Mouse (Mus musculus): Measurements from ENCODE around the gene Cryzl2.

The Cryzl2 gene

GRCm38 (mm10) chr1:157481666-157482065 lies 23.3 kb downstream of the Cryzl2 start:
- TF ChIP-seq GATA4 (IDR thresholded peaks at IDR 0.05; ENCODE audit: insufficient replicate concordance, low read length), result no peak

DNA sequence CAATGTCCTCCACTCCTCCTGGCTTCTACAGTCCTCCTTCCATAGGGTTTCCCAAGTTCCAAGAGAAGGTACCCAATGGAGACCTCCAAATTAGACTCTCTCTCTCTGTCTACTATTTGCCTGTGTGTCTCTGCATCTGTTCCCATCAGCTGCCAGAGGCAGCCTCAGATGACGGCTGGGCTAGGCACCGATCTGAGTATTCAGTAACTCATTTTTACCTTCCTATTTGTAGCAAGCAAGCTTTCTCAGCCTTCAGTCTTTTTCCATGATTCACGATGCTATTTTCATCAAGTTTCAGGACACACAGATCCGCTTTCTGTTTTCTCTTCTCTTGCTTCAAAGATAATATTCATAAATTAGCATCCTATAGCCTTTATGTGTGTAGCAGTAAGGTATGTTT lies 25.8 kb downstream of the Cryzl2 start:
- no peak for TF ChIP-seq GATA4 (IDR thresholded peaks at IDR 0.05; ENCODE audit: insufficient replicate concordance, low read length)

DNA sequence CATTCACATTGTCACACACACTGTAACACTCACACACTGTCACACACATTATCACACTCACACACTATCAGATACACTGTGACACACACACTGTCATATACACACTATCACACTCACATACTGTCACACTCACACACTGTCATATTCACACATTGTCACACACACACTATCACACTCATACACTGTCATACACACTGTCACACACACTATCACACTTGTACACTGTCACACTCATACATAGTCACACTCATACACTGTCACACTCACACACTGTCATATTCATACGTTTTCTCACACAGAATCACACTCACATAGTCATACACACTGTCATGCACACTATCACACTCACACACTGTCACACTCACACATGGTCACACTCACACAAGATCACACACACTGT lies 42.3 kb downstream of the Cryzl2 start:
- TF ChIP-seq GATA4 (IDR thresholded peaks at IDR 0.05; ENCODE audit: insufficient replicate concordance, low read length), result no peak

GRCm38 (mm10) chr1:157501352-157501945 lies 43.1 kb downstream of the Cryzl2 start:
- TF ChIP-seq GATA4 (IDR thresholded peaks at IDR 0.05; ENCODE audit: insufficient replicate concordance, low read length), result no peak

GRCm38 (mm10) chr1:157503071-157503470 lies 44.7 kb downstream of the Cryzl2 start:
- no peak for TF ChIP-seq GATA4 (IDR thresholded peaks at IDR 0.05; ENCODE audit: insufficient replicate concordance, low read length)

DNA sequence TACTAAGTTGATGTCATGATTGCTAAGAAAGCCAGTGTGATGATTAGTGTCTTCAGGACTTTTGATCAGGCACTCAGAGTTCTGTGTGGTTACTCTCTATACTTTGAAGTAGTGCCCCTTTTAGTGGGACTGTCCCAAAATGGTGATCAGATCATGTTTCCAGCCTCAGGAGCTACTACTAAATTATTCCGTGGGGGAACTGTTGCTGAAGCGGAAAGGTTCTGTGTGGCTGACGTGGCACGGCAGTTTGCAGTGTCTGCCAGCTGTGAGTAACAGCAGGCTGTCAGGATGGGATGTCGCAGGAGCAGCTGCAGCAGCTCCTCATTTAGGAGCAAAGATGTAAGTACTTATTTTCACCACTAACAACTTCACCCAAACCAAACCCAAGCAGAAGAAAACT lies 48.1 kb downstream of the Cryzl2 start, which contains the start of gene Sec16b:
Sec16b (plus strand) TSS at position 207 of the 400 bp plus-strand sequence.
- no peak for TF ChIP-seq GATA4 (IDR thresholded peaks at IDR 0.05; ENCODE audit: insufficient replicate concordance, low read length)

GRCm38 (mm10) chr1:157506995-157507595 lies 48.7 kb downstream of the Cryzl2 start:
- no peak for TF ChIP-seq GATA4 (IDR thresholded peaks at IDR 0.05; ENCODE audit: insufficient replicate concordance, low read length)

- TF ChIP-seq GATA4 (IDR thresholded peaks at IDR 0.05; ENCODE audit: insufficient replicate concordance, low read length), result no peak
Measured at GRCm38 (mm10) chr1:157507814-157508213, 49.4 kb downstream of the Cryzl2 start.

GRCm38 (mm10) chr1:157512690-157513448 lies 54.5 kb downstream of the Cryzl2 start:
- TF ChIP-seq GATA4 (IDR thresholded peaks at IDR 0.05; ENCODE audit: insufficient replicate concordance, low read length), result no peak

GRCm38 (mm10) chr1:157513559-157513958 lies 55.2 kb downstream of the Cryzl2 start:
- TF ChIP-seq GATA4 (IDR thresholded peaks at IDR 0.05; ENCODE audit: insufficient replicate concordance, low read length), result no peak

DNA sequence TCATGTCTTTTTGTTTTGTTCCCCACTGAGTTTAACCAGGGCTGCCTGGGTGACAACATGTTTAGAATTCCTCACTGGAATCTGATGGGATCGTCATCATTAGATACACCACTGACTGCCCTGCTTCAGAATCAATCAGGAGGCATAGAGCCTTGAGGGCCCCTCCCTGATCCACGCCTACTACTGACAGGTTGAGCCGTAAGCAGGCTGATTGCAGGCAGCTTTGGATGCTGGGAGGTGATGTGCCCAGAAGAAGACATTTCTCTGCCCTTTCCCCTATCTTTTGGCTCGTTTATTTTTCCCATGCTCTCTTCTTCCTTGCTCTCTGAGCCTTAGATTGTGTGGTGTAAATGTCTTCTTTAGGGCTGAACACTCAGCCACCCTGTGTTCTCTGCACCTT lies 55.9 kb downstream of the Cryzl2 start:
- TF ChIP-seq GATA4 (IDR thresholded peaks at IDR 0.05; ENCODE audit: insufficient replicate concordance, low read length), result no peak

GRCm38 (mm10) chr1:157516838-157517808 lies 58.7 kb downstream of the Cryzl2 start:
- TF ChIP-seq GATA4 (IDR thresholded peaks at IDR 0.05; ENCODE audit: insufficient replicate concordance, low read length), result no peak

GRCm38 (mm10) chr1:157518111-157518523 lies 59.7 kb downstream of the Cryzl2 start:
- no peak for TF ChIP-seq GATA4 (IDR thresholded peaks at IDR 0.05; ENCODE audit: insufficient replicate concordance, low read length)

GRCm38 (mm10) chr1:157519396-157519795 lies 61.0 kb downstream of the Cryzl2 start:
- no peak for TF ChIP-seq GATA4 (IDR thresholded peaks at IDR 0.05; ENCODE audit: insufficient replicate concordance, low read length)

DNA sequence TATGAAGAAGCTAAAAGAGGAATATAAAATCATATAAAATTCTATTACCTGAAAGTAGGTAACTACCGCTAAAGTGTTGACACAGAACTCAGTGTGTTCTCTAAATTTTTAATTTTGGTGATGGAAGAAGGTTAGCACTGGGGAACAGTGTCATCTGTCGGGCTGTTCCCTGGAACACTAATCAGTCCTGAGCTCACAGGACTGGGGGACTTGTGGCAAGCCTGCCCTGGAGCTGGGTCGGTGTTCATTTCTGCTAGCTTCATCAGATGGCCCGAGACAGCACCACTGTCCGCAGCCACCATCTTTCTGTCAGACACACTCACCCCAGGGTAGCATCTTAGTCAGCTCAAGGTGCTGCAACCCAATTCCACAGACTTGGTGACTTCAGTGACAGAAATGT lies 63.9 kb downstream of the Cryzl2 start:
- no peak for TF ChIP-seq GATA4 (IDR thresholded peaks at IDR 0.05; ENCODE audit: insufficient replicate concordance, low read length)
